Mouse (Mus musculus): Measurements from ENCODE around the gene Spcs2.

Gene Spcs2

DNA sequence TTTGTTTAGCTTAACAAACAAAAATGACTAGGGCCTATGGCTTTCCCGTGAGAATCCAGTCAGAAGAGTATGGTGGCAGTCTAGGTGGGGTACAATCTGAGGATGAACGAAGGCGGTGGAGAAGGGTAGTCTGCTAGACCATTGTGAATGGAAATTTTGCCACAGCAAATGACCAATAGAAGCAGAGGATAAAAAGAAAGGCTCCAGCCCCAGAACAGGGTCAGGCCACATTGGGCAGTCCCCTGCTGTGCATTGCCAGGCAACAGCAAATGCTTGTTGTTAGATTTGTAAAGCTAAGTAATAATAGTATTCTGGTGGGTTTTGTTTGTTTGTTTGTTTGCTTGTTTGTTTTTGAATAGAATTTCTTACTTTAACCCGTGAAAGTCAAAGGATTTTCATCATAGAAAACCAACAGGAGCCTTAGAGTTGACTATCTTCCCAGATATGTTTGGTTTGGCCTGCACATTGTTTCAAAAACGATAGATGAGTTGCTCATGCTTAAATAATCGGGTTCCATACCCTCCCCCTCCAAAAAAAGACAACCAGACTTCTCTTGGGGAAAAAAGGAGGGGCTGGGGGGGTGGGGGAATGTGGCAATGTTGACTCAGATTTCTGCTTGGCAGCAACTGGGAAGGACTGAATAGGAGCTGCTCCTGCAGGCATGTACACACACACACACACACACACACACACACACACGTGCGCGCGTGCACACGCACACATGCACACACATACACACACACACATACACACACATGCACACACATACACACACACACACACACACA, 1.2 kb upstream of the Spcs2 start:
- DNase-seq, result no peak

- peak; percentile 99 for DNase-seq
These were observed 4.3 kb downstream of the Spcs2 start, which contains the start of gene Xrra1 for GRCm38 (mm10) chr7:99858813-99859585. Gene Xrra1 (plus strand): TSS chr7:99859116.

DNA sequence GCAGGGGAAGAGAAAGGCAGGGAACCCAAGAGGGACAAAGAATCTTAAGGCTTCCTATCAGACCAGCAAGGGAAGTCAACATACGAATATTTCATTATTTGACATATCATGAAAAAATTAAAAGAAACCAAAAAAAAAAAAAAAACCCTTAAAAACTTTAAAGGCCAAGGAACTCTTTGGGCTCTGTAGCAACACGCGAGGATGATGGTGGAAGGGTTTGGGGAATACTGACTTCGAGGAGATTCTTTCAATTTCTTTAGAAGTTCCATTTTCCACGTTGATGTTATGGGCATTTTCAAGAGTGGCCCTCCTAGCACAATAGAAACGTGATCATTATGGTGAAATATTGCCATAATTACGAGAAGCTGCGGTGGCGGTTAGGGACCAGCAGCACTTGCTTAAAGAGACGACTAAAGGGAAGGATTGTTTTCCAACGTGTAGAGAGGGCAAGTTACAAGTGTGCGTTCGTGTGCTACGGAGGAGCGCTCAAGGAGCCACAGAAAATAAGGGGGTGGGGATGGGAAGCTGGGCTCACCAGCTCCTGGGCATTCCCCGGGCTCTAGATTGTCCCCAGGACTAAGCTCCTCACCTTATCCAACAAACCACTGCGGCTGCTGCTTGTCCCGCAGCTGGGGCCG, 5.0 kb downstream of the Spcs2 start:
- DNase-seq, result no peak

- DNase-seq, result no peak
These were observed 6.9 kb downstream of the Spcs2 start for GRCm38 (mm10) chr7:99856266-99856861.

GRCm38 (mm10) chr7:99854311-99854710, 9.0 kb downstream of the Spcs2 start:
- no peak for DNase-seq

DNA sequence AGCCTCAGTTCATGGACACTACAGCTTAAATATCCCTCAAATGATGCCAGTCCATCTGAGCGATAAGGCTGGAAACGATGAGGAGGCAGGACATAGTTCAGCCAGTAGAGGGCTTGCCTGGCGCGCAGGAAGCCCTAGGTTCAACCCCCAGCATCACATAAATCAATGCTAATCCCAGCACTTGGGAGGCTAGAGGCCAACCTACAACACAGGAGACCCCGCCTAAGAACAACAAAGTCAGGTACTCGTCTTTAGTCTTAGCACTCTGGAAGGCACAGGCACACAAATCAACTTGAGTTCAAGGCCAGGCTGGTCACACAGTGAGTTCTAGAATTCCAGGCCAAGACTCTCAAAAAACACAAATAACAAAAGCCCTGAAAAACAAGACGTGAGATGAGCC, 9.9 kb downstream of the Spcs2 start:
- no peak for DNase-seq

DNA sequence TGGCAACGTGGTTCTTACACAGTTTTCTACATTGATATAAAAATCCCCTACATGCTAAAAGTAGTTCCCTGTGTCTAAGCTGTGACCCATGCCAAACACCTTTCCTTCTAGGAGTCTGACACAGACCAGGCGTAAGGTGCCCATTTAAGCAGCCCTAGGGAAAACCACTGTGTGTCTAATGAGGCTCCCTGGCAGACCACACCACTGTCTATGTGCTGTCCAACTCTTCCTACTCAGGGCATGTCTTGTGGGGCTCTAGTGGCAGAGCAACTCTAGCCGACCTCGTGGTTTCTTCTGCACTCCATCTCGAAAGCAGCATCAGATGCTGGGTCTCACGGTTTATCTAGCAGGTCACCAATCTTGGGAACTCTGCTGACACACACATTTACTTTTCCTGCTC, 11.6 kb downstream of the Spcs2 start:
- no peak for DNase-seq

DNA sequence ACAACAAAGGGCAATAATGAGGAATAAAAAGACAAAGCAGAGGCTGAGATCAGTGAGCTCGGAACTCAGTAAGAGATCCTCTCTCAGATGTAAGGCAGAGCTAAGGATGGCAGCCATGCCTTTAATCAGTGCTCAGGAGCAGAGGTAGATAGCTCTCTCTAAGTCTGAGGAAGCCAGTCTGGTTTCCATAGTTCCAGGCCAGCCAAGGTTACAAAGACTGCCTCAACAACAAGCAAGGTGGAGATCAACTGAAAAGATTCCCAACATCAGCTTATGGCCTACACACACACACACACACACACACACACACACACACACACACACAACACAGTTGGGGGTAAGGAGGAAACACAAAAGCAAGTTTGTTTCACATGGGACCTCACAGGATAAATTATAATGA, 12.1 kb downstream of the Spcs2 start:
- no peak for DNase-seq

- DNase-seq, result no peak
These were observed 12.7 kb downstream of the Spcs2 start for GRCm38 (mm10) chr7:99850534-99850933.

DNA sequence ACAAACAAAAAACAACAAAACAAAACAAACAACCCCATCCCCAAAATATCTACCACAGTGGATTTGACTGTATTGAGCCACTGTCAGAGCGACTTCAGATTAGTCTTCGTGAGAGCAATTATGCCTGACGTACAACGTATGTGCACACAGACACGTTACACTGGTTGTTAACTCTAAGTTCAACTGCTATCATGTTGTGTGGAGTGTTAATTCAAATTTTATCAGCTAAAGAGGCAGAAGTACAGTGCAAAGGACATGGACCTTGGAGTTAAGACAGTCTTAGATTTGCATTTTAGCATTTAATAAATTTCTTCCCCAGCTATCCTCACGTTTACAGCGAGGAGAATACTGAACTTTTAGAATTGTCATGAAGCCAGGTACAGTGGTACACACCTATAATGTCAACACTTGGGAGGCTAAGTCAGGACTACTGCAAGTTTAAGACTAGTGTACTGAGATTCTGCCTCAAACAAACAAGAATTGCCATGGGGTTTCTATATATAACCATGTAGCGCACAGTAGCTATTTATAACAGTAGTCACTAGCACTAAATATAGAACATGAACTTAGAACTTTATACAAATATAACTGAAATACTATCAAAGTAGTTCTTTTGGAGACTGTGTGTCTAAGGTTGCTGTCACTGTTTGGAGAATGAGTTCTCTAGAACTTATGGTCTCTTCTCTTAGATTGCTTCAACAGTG, 17.6 kb downstream of the Spcs2 start:
- DNase-seq, result no peak

- DNase-seq, result no peak
These were observed 25.0 kb downstream of the Spcs2 start for GRCm38 (mm10) chr7:99838241-99838640.

GRCm38 (mm10) chr7:99837358-99838071, 25.7 kb downstream of the Spcs2 start:
- no peak for DNase-seq

DNA sequence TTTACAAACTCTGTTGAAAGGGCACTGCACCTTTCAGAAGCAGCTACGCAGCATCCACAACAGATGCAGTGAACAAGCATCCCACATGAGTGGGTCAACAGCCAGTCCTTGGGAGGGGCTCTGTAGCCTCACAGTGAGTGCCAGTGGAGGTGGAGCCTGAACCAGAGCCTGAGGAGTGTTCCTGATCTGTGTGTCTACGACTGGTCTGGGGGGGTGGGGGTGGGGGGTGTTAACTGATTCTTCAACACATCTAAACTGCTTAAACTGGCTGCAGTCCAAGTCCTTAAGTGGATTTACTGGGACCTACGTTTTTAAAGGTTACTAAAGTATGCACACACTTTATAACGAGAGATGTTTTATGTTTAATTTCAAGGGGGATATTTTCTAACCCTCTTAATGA, 26.5 kb downstream of the Spcs2 start:
- no peak for DNase-seq

DNA sequence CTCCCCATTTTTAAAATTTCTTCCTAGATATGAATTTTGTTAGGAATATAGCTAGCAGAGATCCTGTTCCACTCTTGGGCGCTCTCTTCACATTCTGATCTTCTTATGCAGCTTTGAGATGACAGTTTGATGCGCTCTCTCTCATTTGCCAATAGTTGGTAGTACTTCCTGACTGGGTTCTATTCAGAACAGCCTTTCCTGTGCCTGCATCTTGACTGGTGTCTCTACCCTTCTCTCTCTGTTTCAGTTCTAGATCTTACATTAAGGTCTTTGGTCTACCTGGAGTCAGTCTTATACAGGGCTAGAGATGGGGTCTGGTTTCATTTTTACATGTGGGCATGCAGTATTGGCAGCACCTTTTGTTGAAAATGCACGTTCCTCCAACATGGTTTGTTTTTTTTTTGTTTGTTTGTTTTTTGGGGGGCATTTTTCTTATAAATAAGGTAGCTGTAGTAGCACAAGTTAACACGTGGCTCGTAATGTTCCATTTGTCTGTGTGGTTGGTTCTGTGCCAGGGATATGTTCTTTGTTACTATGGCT, 28.9 kb downstream of the Spcs2 start:
- DNase-seq, result no peak

DNA sequence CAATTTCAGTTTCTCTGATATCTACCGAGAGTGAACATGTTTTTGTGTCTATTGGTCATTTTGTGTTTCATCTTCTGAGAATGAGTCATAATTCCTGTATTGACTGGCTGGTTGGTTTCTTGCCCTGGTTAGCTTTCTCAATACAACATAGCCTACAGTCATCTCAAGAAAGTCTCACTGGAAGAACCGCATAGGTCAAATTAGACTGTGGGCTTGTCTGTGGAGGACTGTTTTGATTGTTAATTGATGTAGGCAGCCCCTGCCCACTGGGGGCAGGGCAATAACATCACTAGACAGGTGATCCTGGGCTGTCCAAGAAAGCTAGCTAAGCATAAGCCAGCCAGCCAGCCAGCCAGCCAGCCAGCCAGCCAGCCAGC, 29.4 kb downstream of the Spcs2 start:
- no peak for DNase-seq

GRCm38 (mm10) chr7:99833115-99833845, 30.0 kb downstream of the Spcs2 start:
- no peak for DNase-seq

DNA sequence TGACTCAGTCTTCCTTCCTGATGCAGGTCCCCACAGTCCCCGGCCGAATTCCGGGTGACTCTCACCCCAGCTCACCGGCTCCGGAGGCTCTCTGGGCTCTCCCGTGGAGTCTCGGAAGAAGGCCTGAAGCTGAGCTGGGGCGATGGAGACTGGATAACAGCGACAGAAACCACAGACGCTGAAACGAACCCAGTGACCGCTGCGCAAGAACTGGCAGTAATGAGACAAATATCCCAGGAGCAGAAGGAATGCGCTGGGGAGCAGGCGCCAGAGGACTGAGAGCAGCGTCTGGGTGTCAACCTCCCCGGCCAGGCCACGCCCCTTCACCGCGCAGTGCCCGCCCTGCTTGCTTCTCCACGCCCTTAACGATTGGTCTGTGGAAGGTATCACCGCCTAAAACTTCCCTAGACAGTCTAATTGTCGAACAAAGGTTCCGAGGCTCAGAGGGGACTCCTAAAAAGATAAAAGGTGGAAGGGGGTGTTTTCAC, 35.1 kb downstream of the Spcs2 start, which contains the start of gene Neu3:
Gene Neu3 (minus strand): TSS at position 335 of the 488 bp plus-strand sequence.
- peak; percentile 90 for DNase-seq

- no peak for DNase-seq
These were observed 37.2 kb downstream of the Spcs2 start for GRCm38 (mm10) chr7:99826096-99826495.

DNA sequence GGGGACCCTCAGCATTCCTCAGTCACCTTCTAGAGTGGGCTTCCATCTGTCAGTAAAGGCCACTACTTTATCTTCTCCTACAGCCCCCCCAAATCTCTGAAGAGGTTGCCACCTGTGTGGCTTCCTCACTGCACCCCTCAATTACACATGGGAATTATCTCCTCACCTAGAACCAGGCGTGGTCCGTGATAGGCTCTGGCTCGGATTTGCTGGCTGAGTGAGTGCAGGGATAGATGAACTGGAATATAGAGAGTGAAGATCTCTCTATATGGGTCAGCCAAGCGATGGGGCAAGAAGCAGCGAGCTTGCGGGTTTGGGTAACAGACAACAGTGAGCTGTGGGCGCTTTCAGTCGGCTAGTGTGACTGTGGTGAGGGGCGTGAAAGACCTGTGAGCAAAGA, 37.8 kb downstream of the Spcs2 start:
- no peak for DNase-seq

DNA sequence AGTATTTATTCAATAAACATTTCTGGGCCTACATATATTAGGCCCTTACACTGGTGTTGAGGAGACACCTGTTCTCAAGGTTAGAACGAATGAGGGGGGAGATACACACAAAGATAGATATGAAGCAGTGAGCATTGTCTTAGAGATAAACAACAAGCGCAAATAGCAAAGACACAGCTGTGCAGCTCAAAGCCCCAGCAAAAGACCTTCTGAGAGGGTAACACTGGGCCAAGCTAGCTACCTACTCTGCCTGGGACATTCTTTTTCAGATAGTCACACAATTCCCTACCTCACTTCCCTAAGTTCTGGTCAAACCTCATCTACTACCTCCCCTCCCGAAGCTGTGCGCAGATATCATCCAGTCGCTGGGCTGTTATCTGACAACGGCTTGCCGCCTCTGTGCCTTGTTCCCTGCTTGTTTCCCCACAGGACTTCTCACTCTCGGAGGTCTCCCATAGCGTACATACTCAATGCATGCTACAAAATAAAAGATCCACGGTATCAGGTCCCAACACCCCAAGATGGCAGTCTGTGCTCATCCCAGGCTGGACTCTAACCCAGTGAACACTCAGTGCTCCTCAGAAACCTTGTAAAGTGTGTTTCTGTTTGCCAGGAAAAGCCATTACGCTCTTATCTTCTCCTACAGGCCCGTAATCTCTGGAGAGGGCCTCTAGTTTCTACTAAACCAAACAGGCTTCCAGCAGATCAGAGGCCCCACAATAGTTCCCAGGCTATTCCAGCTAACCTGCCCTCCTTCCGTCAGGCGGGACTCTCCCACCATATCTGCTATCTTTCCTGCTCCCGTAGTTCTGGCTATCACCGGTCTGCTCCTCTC, 38.4 kb downstream of the Spcs2 start:
- DNase-seq, result no peak
